Mouse (Mus musculus): Measurements from ENCODE around the gene Mtnr1b. TPM values are rescaled to one million over a fixed set of nuclear protein-coding genes. Genes with fewer than 3 reads are reported as not detected.

Mtnr1b gene
- not detected in 2 replicates for polyA plus RNA-seq (2016; fragmentation: Nextera tagmentation; extraction: Ambion mirVana)

DNA sequence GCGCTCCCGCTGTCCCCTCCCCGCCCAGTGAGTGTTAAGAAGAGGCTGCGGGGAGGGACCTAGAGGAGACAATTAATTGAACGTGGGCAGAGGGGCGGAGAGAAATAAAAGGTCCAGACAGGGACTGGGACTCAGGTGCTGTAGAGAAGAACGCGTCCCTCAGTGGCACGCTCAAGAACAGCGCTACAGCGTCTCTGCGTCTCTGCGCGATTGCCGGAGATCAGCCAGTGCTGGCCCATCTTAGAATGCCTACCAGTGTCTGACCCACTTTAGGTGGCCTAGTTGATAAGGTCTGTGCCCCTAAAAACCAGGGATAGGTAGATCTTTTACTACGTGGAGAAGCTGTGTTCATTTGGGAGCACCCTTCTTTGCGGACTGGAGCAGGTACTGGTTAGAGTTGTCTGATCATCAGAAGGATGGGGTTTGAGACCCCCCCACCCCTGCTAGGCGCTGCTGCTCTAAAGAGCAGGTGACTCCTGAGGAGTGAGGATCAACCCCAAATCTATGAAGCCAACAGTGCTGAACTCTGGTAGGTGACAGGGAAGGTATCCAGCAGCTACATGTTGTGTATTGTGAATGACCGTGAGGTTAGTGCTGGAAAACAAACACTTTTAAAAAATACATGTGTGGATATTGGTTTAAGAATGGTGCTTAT, at the start of gene Mtnr1b:
TSS of gene Mtnr1b (minus strand) at position 51 of the 655 bp plus-strand sequence.
- WGBS, result 66% methylated on average over 19 of the region's 19 CpGs
- Histone ChIP-seq H3K9me3 (replicated peaks) (no peaks in the 10 kb centered on the region), H3K27ac (no peak within 1 kb of the TSS), H3K4me3 (no peak within 1 kb of the TSS), H3K4me2 (replicated peaks) (no peak within 1 kb of the TSS), H3K36me3 (no peaks in the 10 kb centered on the region), H3K27me3 (peaks cover 12% of the 10 kb centered on the region; the same call in 1 of the 2 replicates), H3K9ac (no peak within 1 kb of the TSS), H3K4me1 (no peaks in the 10 kb centered on the region)
- ATAC-seq (ENCODE audit: low FRiP score), result no peak

DNA sequence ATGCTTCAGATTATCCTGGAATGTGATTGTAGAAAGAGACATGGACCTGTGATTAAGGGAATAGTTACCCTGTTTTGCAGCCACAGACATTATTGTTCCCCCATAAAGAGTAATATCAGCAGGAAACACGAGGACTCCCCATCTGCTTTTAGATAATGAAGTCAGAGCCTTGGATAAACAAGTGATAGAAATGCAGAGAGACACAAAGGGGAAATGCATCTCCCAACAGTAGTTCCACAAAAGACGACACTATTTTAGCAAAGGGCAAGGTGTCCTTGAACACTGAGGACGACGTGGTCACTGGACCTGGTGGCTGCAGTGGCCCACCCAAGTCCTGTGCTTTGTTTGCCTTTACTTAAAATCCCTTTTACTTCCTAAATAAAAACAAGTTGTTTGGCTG, 45.9 kb upstream of the Mtnr1b start:
- Histone ChIP-seq H3K4me3 (no peak overlapping the region), H3K4me1 (no peaks in the 10 kb centered on the region), H3K9me3 (replicated peaks) (no peaks in the 10 kb centered on the region), H3K4me2 (replicated peaks) (no peak overlapping the region), H3K27ac (no peak overlapping the region), H3K27me3 (no peaks in the 10 kb centered on the region), H3K9ac (no peak overlapping the region), H3K36me3 (peaks cover 13% of the 10 kb centered on the region)
- 81% methylated on average over 4 of the region's 4 CpGs for WGBS
- no peak for ATAC-seq (ENCODE audit: low FRiP score)

DNA sequence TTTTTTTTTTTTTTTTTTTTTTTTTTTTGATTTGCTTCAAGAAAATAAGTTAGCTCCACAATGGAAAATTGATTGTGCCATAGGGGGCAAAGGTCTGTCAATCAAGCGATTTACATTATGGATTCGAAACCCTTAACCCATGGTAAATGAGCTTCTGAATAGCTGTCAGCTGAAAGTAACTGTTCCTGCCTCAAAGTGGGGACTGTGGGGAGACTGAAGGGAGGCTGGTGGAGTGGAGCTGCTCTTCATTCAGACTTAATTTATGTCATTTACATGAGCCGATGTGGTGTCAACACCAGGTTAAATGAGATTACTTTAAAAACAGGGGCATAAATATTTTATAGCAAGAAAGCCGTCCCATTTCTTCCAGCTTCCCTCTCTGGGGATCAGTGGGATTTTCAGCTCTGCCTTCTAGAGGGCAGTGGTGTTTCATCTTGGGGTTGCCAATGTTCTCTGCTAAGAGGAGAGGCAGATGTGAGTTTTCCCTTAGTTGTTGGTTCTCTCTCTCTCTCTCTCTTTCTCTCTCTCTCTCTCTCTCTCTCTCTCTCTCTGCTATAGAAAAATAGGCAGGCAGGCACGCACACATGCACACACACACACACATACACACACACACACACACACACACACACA, 45.1 kb upstream of the Mtnr1b start:
- no peak overlapping the region for H3K27ac ChIP-seq
- no peak overlapping the region for H3K4me3 ChIP-seq
- no peak overlapping the region for H3K9ac ChIP-seq
- no peaks in the 10 kb centered on the region for H3K4me1 ChIP-seq
- H3K4me2 ChIP-seq (replicated peaks), result no peak overlapping the region
- 0 out of 2 replicates have a peak, but pooled peaks have one; percentile 49 for ATAC-seq (ENCODE audit: low FRiP score)
- no peaks in the 10 kb centered on the region for H3K9me3 ChIP-seq (replicated peaks)
- peaks cover 16% of the 10 kb centered on the region for H3K36me3 ChIP-seq
- H3K27me3 ChIP-seq, result no peaks in the 10 kb centered on the region
- WGBS, result 61% methylated on average over 5 of the region's 5 CpGs

DNA sequence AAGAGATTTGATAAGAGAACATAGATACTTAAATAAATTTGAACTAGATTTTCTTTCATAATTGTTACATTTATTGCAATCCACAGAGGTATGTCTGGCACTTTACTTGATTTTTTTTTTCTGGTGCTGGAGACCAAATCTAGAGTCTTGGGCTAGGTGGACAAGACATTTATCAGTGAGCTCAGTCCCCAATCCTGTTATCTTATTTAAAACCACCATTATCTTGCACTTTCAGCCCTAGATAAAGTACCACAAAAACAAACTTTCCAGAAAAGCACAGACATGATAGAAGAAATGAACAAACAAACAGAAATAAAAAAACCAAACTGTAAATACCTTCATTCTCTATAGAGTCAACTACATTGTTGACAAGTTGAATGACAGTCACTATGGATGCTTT, 42.2 kb upstream of the Mtnr1b start:
- Histone ChIP-seq H3K4me3 (no peak overlapping the region), H3K27me3 (no peaks in the 10 kb centered on the region), H3K4me2 (replicated peaks) (no peak overlapping the region), H3K4me1 (no peaks in the 10 kb centered on the region), H3K27ac (no peak overlapping the region), H3K9ac (no peak overlapping the region), H3K9me3 (replicated peaks) (no peaks in the 10 kb centered on the region), H3K36me3 (peaks cover 11% of the 10 kb centered on the region)
- ATAC-seq (ENCODE audit: low FRiP score), result no peak

DNA sequence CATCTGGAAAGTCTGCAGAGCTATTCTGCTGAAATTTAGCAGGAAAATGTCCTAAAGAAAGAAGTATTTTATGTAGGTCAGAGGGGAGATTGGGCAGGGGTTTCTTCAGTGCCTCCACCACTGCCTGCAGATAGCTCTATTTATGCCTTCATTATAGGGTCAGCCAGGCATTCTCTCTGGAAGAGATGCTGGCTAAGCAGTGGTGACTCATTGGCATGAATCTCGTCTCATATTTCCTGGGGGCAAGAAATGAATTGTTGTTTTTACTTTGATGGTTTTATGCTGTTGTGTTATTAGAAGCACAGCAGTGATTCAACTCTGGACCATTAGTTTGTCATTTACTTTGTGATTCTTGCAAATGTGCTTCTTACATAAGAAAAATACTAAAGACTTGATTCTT, 38.4 kb upstream of the Mtnr1b start:
- WGBS, result 63% methylated on average over 1 of the region's 1 CpGs
- H3K27me3 ChIP-seq, result no peaks in the 10 kb centered on the region
- H3K36me3 ChIP-seq, result peaks cover 4% of the 10 kb centered on the region; the same call in 1 of the 2 replicates
- no peak overlapping the region for H3K9ac ChIP-seq
- H3K4me3 ChIP-seq, result no peak overlapping the region
- no peak for ATAC-seq (ENCODE audit: low FRiP score)
- H3K9me3 ChIP-seq (replicated peaks), result no peaks in the 10 kb centered on the region
- no peak overlapping the region for H3K4me2 ChIP-seq (replicated peaks)
- H3K4me1 ChIP-seq, result no peaks in the 10 kb centered on the region
- no peak overlapping the region for H3K27ac ChIP-seq

DNA sequence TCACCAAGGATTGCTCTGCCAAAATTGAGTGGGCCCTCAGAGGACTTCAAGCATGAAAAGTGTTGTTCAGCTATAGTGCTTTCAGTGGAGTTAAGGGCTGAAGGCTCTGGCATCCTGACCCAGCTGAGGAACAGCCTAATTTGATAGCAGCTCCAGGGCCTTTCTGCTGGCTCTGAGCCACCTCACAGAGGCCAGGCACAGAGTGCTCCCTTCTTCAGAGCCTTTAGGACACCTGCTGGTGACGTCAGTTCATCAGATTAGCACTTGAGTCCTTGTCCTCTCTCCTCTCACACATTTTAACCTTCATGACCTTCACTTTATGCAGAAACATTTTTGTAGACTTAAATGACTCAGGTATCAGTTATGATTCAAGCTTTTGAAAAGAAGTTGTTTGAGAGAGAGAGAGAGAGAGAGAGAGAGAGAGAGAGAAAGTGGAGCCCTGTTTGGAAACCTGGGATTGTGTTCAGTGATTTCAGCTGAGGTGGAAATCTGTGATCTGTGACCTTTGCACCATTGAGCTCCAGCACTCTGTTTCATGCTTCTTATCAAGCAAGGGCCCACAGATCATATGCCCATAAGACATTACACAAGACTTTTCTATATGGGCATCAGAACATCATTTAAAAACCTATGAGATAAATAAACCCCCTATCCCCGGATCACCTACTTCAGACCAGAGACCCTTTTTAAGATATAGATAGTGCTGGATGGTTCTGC, 35.2 kb upstream of the Mtnr1b start:
- Histone ChIP-seq H3K27me3 (no peaks in the 10 kb centered on the region), H3K9me3 (replicated peaks) (no peaks in the 10 kb centered on the region), H3K4me2 (replicated peaks) (no peak overlapping the region), H3K9ac (no peak overlapping the region), H3K36me3 (no peaks in the 10 kb centered on the region), H3K4me1 (no peaks in the 10 kb centered on the region), H3K4me3 (no peak overlapping the region), H3K27ac (no peak overlapping the region)
- ATAC-seq (ENCODE audit: low FRiP score), result no peak
- 70% methylated on average over 2 of the region's 2 CpGs for WGBS

DNA sequence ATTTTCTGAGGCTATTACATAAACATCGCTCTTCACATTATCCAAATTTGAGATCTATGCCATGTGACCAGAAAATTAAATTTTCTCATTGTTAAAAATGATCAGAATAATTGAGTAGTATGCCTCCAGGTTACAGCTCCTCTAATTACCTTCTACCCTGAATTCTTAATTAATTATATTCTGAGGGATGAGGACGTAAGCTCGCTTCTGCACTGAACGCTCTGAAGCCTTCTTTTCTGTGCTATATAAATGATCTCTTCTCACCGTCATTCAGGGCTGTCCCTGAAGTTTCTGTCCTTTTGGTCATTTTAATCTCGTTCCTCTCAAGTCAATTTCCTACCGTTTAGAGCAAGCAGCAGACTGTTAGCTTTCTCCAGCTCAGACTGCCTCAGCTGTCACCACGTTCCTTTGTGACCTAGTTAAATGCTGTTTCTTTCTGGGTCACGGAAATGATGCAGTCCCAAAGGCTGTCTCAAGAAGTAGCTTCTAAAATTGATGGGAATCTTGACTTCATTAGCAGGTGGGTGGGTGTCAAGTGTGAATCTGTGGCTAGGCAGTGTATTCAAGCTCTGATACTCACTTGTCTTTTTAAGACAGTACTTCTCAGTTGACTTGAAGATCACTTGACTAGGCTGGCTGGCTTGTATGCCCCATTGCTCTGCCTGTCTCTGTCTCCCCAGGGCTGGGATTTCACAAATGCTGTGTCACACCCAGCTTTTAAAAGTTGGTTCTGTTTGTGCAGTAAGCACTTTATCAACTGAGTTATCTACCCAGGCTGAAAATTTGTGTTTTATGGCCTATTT, 29.8 kb upstream of the Mtnr1b start:
- H3K4me3 ChIP-seq, result no peak overlapping the region
- H3K4me2 ChIP-seq (replicated peaks), result no peak overlapping the region
- ATAC-seq (ENCODE audit: low FRiP score), result peak; percentile 60
- no peaks in the 10 kb centered on the region for H3K36me3 ChIP-seq
- peaks cover 5% of the 10 kb centered on the region; the same call in 1 of the 2 replicates for H3K4me1 ChIP-seq
- 48% methylated on average over 9 of the region's 9 CpGs for WGBS
- H3K9ac ChIP-seq, result no peak overlapping the region
- no peaks in the 10 kb centered on the region for H3K27me3 ChIP-seq
- H3K9me3 ChIP-seq (replicated peaks), result no peaks in the 10 kb centered on the region
- 0 out of 2 replicates have a peak overlapping the region, but pooled peaks have one; percentile 23 for H3K27ac ChIP-seq

DNA sequence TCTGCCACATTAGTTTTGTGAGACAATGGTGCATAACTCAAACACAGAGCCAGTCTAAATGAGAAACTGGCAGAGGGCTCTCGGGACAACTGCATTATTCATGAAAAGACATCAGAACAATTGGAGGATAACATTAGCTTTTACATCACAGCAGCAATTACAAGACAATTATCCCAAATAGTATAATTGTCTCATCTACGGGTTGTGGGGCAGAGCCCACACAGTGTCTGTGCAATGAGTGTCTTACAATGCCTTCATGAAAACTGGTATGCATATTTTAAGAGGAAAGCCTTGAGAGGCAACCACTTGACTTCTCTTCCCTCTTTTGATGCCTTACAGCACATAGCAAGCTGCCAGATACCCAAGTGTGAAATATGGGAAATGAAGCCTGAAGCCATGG, 23.8 kb upstream of the Mtnr1b start:
- H3K4me1 ChIP-seq, result no peaks in the 10 kb centered on the region
- H3K4me3 ChIP-seq, result no peak overlapping the region
- no peaks in the 10 kb centered on the region for H3K9me3 ChIP-seq (replicated peaks)
- WGBS, result 51% methylated on average over 2 of the region's 2 CpGs
- no peak overlapping the region for H3K27ac ChIP-seq
- no peak for ATAC-seq (ENCODE audit: low FRiP score)
- H3K9ac ChIP-seq, result no peak overlapping the region
- H3K4me2 ChIP-seq (replicated peaks), result no peak overlapping the region
- H3K36me3 ChIP-seq, result no peaks in the 10 kb centered on the region
- H3K27me3 ChIP-seq, result no peaks in the 10 kb centered on the region

DNA sequence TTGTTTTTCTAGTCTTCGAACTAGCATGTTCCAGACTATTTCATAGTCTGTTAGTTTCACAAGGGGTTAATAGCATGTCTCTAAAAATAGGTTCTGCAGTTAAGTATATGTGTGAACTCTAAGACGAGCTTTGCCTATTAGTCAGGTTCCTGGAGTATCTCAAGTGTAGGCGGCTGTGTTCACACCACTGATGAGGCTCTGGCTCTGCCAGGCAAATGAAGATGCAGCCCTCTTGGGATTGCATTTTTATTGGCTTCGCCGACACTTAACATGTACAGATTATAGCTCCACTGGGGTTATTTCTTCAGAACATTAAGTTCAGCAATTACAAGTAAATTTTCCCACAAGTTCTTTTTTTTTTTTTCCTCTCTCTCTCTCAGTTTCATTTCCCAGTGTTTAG, 12.4 kb upstream of the Mtnr1b start:
- Histone ChIP-seq H3K27ac (no peak overlapping the region), H3K9ac (no peak overlapping the region), H3K4me3 (no peak overlapping the region), H3K4me2 (replicated peaks) (no peak overlapping the region), H3K36me3 (no peaks in the 10 kb centered on the region), H3K27me3 (no peaks in the 10 kb centered on the region), H3K4me1 (no peaks in the 10 kb centered on the region), H3K9me3 (replicated peaks) (no peaks in the 10 kb centered on the region)
- 76% methylated on average over 5 of the region's 5 CpGs for WGBS
- ATAC-seq (ENCODE audit: low FRiP score), result no peak

DNA sequence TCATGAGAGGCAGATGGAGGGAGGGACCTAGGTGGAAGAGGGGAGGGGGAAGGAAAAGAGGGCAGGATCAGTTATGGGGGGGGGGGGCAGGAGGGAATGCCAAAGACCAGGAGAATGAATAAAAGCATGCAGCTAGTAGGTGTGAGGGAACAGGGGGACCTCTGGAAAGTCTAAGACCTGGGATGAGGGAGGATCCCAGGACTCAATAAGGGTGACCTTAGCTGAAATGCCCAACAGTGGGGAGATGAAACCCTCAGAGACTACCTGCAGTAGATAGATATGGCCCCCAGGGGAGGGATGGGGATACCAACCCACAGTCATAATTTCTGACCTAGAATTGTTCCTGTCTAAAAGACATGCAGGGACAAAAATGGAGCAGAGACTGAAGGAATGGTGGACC, 6.4 kb upstream of the Mtnr1b start:
- 0 out of 2 replicates have a peak, but pooled peaks have one; percentile 38 for ATAC-seq (ENCODE audit: low FRiP score)
- H3K27me3 ChIP-seq, result no peaks in the 10 kb centered on the region
- no peak overlapping the region for H3K4me3 ChIP-seq

DNA sequence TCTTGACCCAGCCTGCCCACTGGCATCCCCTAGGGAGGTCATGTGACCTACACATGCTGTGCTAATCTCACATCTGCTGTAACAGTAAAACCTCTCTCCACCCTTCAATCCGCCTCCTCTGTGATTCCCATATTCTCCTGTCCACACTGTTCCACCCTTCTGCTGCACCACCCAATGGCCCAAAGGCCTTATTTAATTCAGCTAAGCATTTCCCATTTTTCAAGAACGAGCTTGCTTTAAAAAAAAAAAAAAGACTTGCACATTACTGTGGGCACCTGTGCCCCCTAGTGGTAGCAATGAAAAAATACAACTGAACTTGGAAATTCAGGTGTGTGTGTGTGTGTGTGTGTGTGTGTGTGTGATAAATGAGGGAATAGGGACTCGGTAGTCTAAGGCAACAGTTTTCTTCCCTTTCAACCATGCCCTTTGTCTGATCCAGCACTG, 5.8 kb upstream of the Mtnr1b start:
- H3K9me3 ChIP-seq (replicated peaks), result no peaks in the 10 kb centered on the region
- 22% methylated on average over 3 of the region's 3 CpGs for WGBS
- H3K4me3 ChIP-seq, result no peak overlapping the region
- H3K9ac ChIP-seq, result no peak overlapping the region
- H3K4me1 ChIP-seq, result no peaks in the 10 kb centered on the region
- H3K36me3 ChIP-seq, result no peaks in the 10 kb centered on the region
- no peaks in the 10 kb centered on the region for H3K27me3 ChIP-seq
- H3K4me2 ChIP-seq (replicated peaks), result no peak overlapping the region
- peak; percentile 72; the same call in 1 of the 2 replicates for ATAC-seq (ENCODE audit: low FRiP score)
- H3K27ac ChIP-seq, result no peak overlapping the region

More for the DNA sequence above, 6.4 kb upstream of the Mtnr1b start:
- H3K4me1 ChIP-seq, result no peaks in the 10 kb centered on the region
- no peaks in the 10 kb centered on the region for H3K9me3 ChIP-seq (replicated peaks)
- no peak overlapping the region for H3K9ac ChIP-seq
- no peak overlapping the region for H3K4me2 ChIP-seq (replicated peaks)
- H3K36me3 ChIP-seq, result no peaks in the 10 kb centered on the region
- H3K27ac ChIP-seq, result no peak overlapping the region

DNA sequence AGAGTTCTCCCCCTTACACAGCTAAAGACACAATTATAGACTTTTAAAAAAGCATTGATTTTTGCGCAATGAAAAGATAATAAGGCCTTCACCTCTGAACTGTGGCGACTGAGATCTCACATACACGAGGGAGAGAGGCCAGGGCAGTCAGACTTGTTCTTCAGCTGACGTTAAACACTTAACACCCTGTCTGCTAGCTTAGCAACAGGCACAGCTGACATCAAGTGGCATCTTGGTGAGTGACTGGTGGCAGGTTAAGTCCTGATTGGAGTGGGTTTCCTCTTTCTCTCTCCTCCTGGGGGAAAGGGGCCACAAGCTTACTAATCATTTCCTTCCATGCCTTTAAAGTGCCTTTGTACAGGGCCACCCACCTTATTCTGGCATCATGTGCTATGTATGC, 4.3 kb downstream of the Mtnr1b start:
- no peaks in the 10 kb centered on the region for H3K9me3 ChIP-seq (replicated peaks)
- H3K27ac ChIP-seq, result no peak overlapping the region
- peaks cover 12% of the 10 kb centered on the region; the same call in 1 of the 2 replicates for H3K27me3 ChIP-seq
- no peaks in the 10 kb centered on the region for H3K36me3 ChIP-seq
- H3K4me3 ChIP-seq, result no peak overlapping the region
- H3K9ac ChIP-seq, result no peak overlapping the region
- 73% methylated on average over 4 of the region's 4 CpGs for WGBS
- no peak for ATAC-seq (ENCODE audit: low FRiP score)
- no peaks in the 10 kb centered on the region for H3K4me1 ChIP-seq
- H3K4me2 ChIP-seq (replicated peaks), result no peak overlapping the region

Data from hindbrain, embryonic 12.5 days (tissue).